Mouse (Mus musculus): ENCODE results near the gene 4930556J24Rik. TPM values are rescaled to one million over a fixed set of nuclear protein-coding genes. Genes with fewer than 3 reads are reported as not detected.
A peak's percentile ranks its signal among the peaks of the same experiment; 100 is the strongest.
"Not testable (repeated sequence)": the region's sequence is repeated elsewhere in the genome, so short reads cannot be mapped to it uniquely, and the experiment has no call there.

Gene 4930556J24Rik
- polyA plus RNA-seq, 1 experiment from 2014 or later = 0.25 TPM

DNA sequence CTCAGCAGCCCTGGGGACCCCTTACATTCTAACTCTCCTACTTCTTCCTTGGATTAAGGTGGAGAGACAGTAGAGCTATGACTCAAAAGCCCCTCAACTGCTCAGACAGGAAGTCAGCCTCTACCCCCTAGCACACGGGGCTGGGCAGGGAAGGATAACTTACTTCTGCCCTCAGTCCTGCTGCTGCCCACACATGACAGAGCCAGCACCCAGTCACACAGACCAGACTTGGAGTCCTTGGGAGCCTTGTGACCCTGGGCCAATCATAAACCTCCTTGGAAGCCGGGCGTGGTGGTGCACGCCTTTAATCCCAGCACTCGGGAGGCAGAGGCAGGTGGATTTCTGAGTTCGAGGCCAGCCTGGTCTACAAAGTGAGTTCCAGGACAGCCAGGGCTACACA lies 65.1 kb downstream of the 4930556J24Rik start:
- Histone ChIP-seq H3K4me1 (peaks cover 33% of the 10 kb centered on the region), H3K27me3 (ENCODE audit: low read depth, poor library complexity, severe bottlenecking) (peaks cover 31% of the 10 kb centered on the region)
- DNase-seq (ENCODE audit: low spot score); H3K4me3 ChIP-seq; H3K9me3 ChIP-seq (replicated peaks); H3K27ac ChIP-seq; H3K36me3 ChIP-seq: not testable (repeated sequence)
- WGBS = 89% methylated on average over 6 of the region's 6 CpGs

DNA sequence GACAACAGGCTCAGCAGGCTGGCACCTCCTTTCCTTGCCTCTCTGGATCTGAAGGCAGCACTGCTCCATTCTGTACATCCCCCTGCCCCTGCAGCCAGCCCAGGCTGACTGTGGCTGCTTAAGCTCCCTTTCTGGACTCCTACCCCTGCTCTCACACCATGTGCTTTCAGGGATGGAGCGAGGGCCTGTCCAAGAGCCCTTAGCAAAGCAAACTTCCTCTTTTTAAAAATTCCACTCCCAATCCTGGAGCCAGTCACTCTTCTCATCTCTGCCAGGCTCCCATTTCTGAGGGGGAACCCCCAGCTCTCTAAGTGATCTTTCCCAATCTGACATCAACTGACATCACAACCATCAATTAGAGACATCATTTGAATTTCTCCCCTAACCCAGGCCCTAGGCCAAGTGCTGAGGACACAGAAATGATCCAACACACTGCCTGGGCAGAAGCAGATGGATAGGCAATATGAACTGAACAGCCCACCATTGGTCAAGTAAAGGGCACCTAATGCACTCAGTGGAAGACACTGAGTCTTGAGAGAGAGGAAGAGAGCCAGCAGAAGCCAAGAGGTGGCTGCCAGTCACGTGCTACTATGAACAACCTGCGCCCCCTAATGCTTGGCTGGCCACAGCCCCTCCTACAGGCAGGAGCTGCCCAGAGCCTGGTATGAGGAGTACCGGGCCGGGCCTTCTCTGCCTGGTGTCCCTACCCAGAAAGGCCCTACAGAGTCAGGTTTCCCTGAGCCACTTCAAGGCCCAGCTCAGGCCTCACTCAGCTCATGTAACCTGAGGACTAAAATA lies 65.9 kb downstream of the 4930556J24Rik start:
- no peak for DNase-seq (ENCODE audit: low spot score)
- H3K4me3 ChIP-seq = no peak overlapping the region

DNA sequence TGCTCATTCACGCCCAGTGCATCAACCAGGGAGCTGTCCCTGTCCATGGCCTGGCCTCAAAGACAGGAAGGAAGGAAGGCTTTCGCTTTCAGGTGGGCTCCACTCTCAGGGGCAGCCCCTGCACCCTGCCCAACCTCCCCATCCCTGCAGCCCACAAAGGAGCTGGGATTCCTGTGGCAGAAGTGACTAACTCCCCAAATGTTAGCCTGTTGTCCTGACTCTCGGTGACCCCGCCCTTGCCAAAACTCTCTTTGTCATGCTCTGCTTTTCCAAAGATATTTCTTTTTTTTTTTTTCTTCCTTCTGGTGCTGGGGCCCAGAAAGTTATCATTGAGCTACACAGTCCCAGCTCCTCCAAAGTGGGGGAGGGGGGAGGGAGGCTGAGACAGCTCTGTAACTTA lies 67.3 kb downstream of the 4930556J24Rik start:
- Histone ChIP-seq H3K36me3 (no peaks in the 10 kb centered on the region), H3K27me3 (ENCODE audit: low read depth, poor library complexity, severe bottlenecking) (peaks cover 31% of the 10 kb centered on the region), H3K4me1 (peaks cover 30% of the 10 kb centered on the region), H3K9me3 (replicated peaks) (no peaks in the 10 kb centered on the region), H3K4me3 (no peak overlapping the region), H3K27ac (no peak overlapping the region)
- DNase-seq (ENCODE audit: low spot score) = no peak
- WGBS = 89% methylated on average over 4 of the region's 4 CpGs

More for the DNA sequence above, 65.9 kb downstream of the 4930556J24Rik start:
- 71% methylated on average over 5 of the region's 5 CpGs for WGBS
- peaks cover 31% of the 10 kb centered on the region for H3K27me3 ChIP-seq (ENCODE audit: low read depth, poor library complexity, severe bottlenecking)
- no peak overlapping the region for H3K27ac ChIP-seq
- H3K4me1 ChIP-seq = peaks cover 33% of the 10 kb centered on the region
- H3K36me3 ChIP-seq = no peaks in the 10 kb centered on the region
- no peaks in the 10 kb centered on the region for H3K9me3 ChIP-seq (replicated peaks)

DNA sequence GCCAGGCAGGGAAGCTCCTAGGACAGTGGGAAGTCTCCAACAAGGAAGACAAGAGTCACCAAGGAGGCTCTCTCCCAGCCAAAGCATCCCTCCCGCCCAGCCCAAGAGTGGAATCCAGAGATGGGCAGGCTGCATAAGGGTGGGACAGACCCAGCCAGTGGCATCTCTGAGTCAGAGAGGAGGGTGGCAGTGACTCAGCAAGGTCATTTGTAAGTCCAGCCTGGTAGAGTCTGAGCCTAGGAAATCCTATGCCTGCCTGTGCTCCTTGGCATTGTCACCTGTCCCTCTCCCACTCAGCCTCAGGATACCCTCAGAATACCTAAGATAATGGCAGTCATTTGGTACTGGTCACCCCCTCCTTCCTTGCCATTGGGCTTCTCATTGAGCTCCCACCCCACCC lies 71.1 kb downstream of the 4930556J24Rik start:
- H3K4me1 ChIP-seq = peaks cover 6% of the 10 kb centered on the region; the same call in 1 of the 2 replicates
- no peak for DNase-seq (ENCODE audit: low spot score)
- no peaks in the 10 kb centered on the region; the same call in 1 of the 2 replicates for H3K36me3 ChIP-seq
- 73% methylated on average over 1 of the region's 1 CpGs for WGBS
- 0 out of 2 replicates have a peak, but pooled peaks cover 3% of the 10 kb centered on the region for H3K27me3 ChIP-seq (ENCODE audit: low read depth, poor library complexity, severe bottlenecking)
- H3K9me3 ChIP-seq (replicated peaks) = no peaks in the 10 kb centered on the region
- no peak overlapping the region for H3K27ac ChIP-seq
- no peak overlapping the region for H3K4me3 ChIP-seq

DNA sequence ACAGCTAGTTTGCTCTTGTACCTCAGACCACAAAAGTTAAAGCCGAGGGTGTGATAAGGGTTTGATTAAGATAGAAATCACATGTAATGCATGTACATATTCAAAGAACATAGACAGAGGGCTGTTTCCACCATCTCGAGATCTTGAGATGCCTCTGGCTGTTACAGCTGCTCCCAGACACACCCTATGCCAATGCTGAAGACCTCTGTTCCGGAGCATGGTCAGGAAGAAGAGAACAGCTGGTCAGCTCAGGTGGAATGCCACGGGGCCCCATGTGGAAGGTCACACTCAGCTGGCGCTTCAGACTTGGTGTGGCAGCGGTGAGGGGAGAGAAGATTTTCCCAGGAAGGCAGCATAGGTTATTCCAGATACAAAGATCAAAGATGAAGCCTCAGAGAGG lies 71.9 kb downstream of the 4930556J24Rik start:
- Histone ChIP-seq H3K4me3 (no peak overlapping the region), H3K27me3 (ENCODE audit: low read depth, poor library complexity, severe bottlenecking) (no peaks in the 10 kb centered on the region), H3K9me3 (replicated peaks) (no peaks in the 10 kb centered on the region), H3K36me3 (no peaks in the 10 kb centered on the region; the same call in 1 of the 2 replicates), H3K27ac (no peak overlapping the region), H3K4me1 (no peaks in the 10 kb centered on the region)
- DNase-seq (ENCODE audit: low spot score) = no peak
- 82% methylated on average over 6 of the region's 6 CpGs for WGBS

DNA sequence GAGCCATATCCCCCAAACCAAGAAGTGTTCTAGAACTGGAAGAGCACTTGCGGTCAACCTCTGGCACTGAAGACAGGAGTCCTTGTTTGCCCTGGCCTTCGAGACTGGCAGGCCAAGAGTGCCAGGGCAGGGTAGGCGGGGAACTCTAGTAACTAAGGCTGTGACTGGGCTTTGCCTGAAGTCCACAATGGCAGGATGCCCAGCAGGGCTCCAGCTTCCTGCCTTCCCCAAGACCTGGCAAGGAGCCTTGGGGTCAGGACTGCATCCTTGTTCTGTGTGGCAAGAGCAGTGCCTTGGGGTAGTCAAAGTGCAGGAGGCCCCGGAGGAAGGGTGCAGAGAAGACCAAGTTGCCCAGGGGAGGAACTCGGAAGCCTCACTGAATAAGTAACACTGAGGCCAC lies 73.5 kb downstream of the 4930556J24Rik start:
- no peak overlapping the region for H3K4me3 ChIP-seq
- H3K27me3 ChIP-seq (ENCODE audit: low read depth, poor library complexity, severe bottlenecking) = no peaks in the 10 kb centered on the region
- DNase-seq (ENCODE audit: low spot score) = no peak
- H3K9me3 ChIP-seq (replicated peaks) = no peaks in the 10 kb centered on the region
- H3K27ac ChIP-seq = no peak overlapping the region
- H3K4me1 ChIP-seq = no peaks in the 10 kb centered on the region
- peaks cover 16% of the 10 kb centered on the region for H3K36me3 ChIP-seq
- WGBS = 88% methylated on average over 5 of the region's 5 CpGs

DNA sequence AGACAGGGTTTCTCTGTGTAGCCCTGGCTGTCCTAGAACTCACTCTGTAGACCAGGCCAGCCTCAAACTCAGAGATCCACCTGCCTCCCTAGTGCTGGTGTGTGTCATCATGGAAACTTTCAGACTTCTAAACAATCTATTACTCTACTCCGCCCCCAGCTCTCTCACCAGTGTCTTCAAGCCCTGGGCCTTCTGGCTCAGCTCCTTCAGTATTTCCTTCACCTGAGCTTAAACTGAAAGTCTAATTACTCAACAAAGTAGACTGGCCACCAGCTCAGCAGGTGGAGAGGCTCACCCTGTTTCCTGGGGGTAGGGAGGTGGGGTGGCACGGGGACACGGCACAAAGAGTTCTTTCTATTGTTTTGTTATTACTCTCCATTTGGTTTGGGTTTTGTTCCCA lies 74.1 kb downstream of the 4930556J24Rik start:
- Histone ChIP-seq H3K27me3 (ENCODE audit: low read depth, poor library complexity, severe bottlenecking) (no peaks in the 10 kb centered on the region), H3K4me3 (no peak overlapping the region), H3K4me1 (no peaks in the 10 kb centered on the region), H3K9me3 (replicated peaks) (no peaks in the 10 kb centered on the region), H3K36me3 (peaks cover 22% of the 10 kb centered on the region), H3K27ac (no peak overlapping the region)
- no peak for DNase-seq (ENCODE audit: low spot score)
- 89% methylated on average over 3 of the region's 3 CpGs for WGBS

DNA sequence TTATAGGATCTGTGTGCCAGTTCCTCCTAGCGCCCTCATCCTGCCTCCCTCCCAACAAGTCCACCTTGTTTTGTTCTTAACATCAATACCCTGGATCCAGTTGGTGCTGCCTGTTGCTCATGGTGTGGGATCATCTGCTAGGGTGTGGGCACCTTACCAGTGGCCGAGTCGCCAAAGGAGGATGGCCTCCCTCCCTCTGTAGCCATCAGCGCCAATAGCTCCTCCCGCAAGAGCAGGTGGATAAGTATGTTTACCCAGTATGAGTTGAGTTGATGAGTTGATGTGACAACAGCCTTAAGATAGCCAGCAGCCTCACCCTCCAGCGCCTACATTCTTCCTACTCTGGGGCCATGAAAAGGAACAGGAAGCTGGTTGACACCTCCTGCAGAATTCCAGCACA lies 76.3 kb downstream of the 4930556J24Rik start:
- H3K4me1 ChIP-seq = peaks cover 5% of the 10 kb centered on the region; the same call in 1 of the 2 replicates
- 80% methylated on average over 6 of the region's 6 CpGs for WGBS
- no peaks in the 10 kb centered on the region for H3K9me3 ChIP-seq (replicated peaks)
- DNase-seq (ENCODE audit: low spot score) = no peak
- H3K27me3 ChIP-seq (ENCODE audit: low read depth, poor library complexity, severe bottlenecking) = no peaks in the 10 kb centered on the region
- H3K36me3 ChIP-seq = peaks cover 32% of the 10 kb centered on the region
- no peak overlapping the region for H3K4me3 ChIP-seq
- no peak overlapping the region for H3K27ac ChIP-seq

DNA sequence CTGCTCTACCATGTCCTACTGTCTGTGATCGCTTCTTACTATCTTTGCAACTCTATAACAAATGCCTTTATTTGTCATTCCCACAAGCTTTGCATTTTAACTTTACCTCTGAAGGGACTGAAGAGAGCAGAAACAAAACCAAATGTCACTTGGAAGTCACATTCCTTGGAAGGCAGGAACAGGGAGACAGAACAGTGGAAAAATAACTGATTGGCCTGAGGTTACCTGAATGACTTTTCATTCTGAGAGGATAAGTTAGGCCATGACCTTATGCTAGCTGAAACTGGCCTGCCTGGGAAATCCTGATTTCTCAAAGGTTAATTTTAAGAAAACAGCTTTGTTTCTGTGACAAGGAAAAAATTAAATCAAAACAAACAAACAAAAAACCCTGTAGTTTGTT lies 80.6 kb downstream of the 4930556J24Rik start:
- H3K36me3 ChIP-seq = peaks cover 32% of the 10 kb centered on the region
- 0 out of 2 replicates have a peak overlapping the region, but pooled peaks have one; percentile 92 for H3K27ac ChIP-seq
- no peaks in the 10 kb centered on the region for H3K27me3 ChIP-seq (ENCODE audit: low read depth, poor library complexity, severe bottlenecking)
- peak overlapping the region; percentile 66; the same call in 1 of the 2 replicates for H3K4me3 ChIP-seq
- no peak for DNase-seq (ENCODE audit: low spot score)
- no peaks in the 10 kb centered on the region for H3K9me3 ChIP-seq (replicated peaks)
- WGBS = 92% methylated on average over 1 of the region's 1 CpGs
- H3K4me1 ChIP-seq = peaks cover 11% of the 10 kb centered on the region

DNA sequence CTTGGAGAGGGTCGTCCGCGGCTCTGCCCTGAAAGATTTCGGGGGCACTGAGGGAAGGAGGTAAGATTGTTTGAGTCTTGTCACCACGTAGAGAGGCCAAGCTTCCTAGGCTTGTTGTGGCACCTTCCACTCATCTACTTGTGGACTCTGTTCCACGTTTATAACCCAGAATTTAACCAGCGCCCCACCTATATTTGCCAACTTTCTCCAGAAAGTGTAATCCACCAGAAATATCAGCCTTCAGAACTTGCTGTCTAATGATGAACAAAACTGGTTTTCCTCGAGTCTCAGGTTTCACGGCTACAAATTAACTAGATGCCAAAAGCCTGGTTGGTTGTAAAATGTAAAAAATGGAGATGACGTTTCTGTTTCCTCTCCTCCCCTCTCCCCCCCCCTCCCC lies 81.1 kb downstream of the 4930556J24Rik start:
- DNase-seq (ENCODE audit: low spot score) = no peak
- H3K4me3 ChIP-seq = peak overlapping the region; percentile 66
- 3% methylated on average over 10 of the region's 10 CpGs for WGBS
- H3K36me3 ChIP-seq = peaks cover 32% of the 10 kb centered on the region
- H3K4me1 ChIP-seq = peaks cover 11% of the 10 kb centered on the region
- H3K27ac ChIP-seq = peak overlapping the region; percentile 92
- H3K27me3 ChIP-seq (ENCODE audit: low read depth, poor library complexity, severe bottlenecking) = no peaks in the 10 kb centered on the region
- H3K9me3 ChIP-seq (replicated peaks) = no peaks in the 10 kb centered on the region

DNA sequence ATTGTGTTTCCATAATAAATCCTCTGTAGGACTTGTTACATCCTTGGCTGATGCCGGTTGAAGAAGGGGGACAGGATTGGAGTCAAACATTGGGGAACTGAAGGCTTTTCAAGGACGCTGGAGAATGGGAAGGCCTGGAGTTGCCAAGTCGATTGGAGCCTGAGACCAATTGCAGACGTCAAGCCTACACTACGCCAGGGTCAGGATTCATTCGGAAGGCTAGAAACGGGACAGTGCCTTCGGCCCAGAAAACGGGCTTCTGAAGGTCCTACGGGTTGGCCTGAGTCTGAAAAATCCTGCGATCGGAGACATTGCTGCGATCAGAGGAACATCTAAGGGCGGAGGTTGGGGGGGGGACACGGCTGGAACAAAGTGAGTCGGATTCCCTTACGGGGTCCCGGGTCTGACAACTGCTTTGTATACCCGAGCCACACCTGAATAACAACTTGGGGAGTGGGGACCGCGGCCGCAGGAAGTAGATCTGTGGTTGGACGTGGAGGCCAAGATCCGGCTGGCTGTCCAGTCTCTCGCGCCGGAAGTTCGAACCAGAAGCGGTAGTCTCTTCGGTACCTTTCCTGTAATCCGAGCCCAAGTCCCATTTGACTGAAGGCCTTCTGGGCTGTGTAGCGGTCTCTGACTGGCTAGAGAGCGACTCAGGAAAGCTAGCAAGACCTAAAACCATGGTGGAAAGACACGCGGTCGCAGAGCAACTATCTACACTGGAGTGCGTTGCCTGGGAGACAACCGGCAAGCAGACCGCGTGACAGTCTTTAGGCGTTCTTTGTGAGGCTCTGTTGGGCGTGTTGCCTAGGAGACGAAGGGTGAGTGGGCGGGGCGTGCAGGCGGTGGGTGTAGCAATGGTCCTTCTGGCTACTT lies 81.9 kb downstream of the 4930556J24Rik start, which contains the start of the genes 4921536K21Rik and Dusp18:
4921536K21Rik (minus strand) TSS at position 693 of the 876 bp plus-strand sequence.
Dusp18 (plus strand) TSS at position 835 of the 876 bp plus-strand sequence.
- Histone ChIP-seq H3K9me3 (replicated peaks) (no peaks in the 10 kb centered on the region), H3K27me3 (ENCODE audit: low read depth, poor library complexity, severe bottlenecking) (no peaks in the 10 kb centered on the region), H3K4me1 (peaks cover 11% of the 10 kb centered on the region), H3K36me3 (peaks cover 32% of the 10 kb centered on the region), H3K4me3 (peak within 1 kb of the TSS; percentile 66), H3K27ac (peak within 1 kb of the TSS; percentile 92)
- 5% methylated on average over 46 of the region's 46 CpGs for WGBS
- peak; percentile 97 for DNase-seq (ENCODE audit: low spot score)

DNA sequence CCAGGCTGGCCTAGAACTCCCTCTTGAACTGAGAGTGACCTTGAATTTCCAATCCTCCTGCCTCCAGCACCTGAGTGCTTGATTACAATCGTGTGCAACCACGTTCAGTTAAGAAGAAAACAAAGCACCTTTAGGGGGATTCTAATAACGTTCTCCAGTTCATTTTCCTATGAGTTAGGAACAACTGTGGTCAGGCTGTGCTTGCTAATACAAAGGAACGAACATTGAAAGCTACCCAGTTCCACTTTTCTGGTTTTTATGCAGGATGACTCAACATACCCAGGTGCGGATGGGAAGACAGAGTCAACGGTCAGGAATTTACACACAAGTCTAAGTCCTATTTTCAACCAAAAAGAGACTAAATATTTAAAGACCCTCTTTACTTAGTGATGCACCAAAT lies 82.6 kb downstream of the 4930556J24Rik start:
- 81% methylated on average over 6 of the region's 6 CpGs for WGBS
- Histone ChIP-seq H3K4me3 (peak overlapping the region; percentile 66), H3K27me3 (ENCODE audit: low read depth, poor library complexity, severe bottlenecking) (no peaks in the 10 kb centered on the region), H3K9me3 (replicated peaks) (no peaks in the 10 kb centered on the region), H3K4me1 (peaks cover 11% of the 10 kb centered on the region), H3K27ac (no peak overlapping the region; the same call in 1 of the 2 replicates), H3K36me3 (peaks cover 25% of the 10 kb centered on the region)
- DNase-seq (ENCODE audit: low spot score) = no peak
